In genomic region chr11:80508361-80509175, GRCm38 (mm10) we compare ENCODE assay signal across 8 mouse cellular contexts. TPM values are rescaled to one million over a fixed set of nuclear protein-coding genes. Genes with fewer than 3 reads are reported as not detected.
A peak's percentile ranks its signal among the peaks of the same experiment; 100 is the strongest.
DNase-seq lines count a peak whose midpoint lies in the region; ATAC-seq lines count a peak whose summit lies in the region.

No protein-coding gene starts in this region.

- H3K4me1 ChIP-seq in heart, embryonic 11.5 days (ENCODE audit: control insufficient read depth, insufficient read depth, low read length) = peaks cover 19% of the 10 kb centered on the region

- DNase-seq in adrenal gland, postnatal 14 days = peak; percentile 22
- no peak for DNase-seq in adrenal gland, adult 2 months
- peak; percentile 44 to 51 for DNase-seq in lung, postnatal 4 days
- peak; percentile 49 for DNase-seq in spleen, adult 12 weeks (ENCODE audit: low spot score)
- DNase-seq in cerebellum, postnatal 10 days = no peak
- no peak for DNase-seq in embryo, embryonic 10.5 days (ENCODE audit: low spot score)

- peak; percentile 77 for ATAC-seq in activated CD4-positive, CD25-positive, alpha-beta regulatory T cell, adult 4 months
- no peak for ATAC-seq in heart, embryonic 11.5 days (replicated peaks; ENCODE audit: insufficient number of reproducible peaks, low FRiP score, low TSS enrichment)

- no peaks in the 10 kb centered on the region for H3K36me3 ChIP-seq in heart, embryonic 11.5 days (ENCODE audit: control insufficient read depth, insufficient read depth, low read length)

- H3K27me3 ChIP-seq in heart, embryonic 11.5 days (ENCODE audit: control insufficient read depth, insufficient read depth, low read length) = no peaks in the 10 kb centered on the region

- whole genome bisulfite sequencing in heart, embryonic 11.5 days (ENCODE audit: insufficient replicate concordance) = 19% methylated on average over 19 of the region's 19 CpGs

- H3K9ac ChIP-seq in heart, embryonic 11.5 days (ENCODE audit: low read depth, low read length) = peak overlapping the region; percentile 4; the same call in 1 of the 2 replicates

- peak overlapping the region; percentile 67 for H3K27ac ChIP-seq in heart, embryonic 11.5 days (ENCODE audit: low read depth, low read length)

- no peaks in the 10 kb centered on the region for H3K9me3 ChIP-seq in heart, embryonic 11.5 days (replicated peaks; ENCODE audit: control insufficient read depth, low read length)

- H3K4me3 ChIP-seq in heart, embryonic 11.5 days (ENCODE audit: low read depth, low read length) = no peak overlapping the region

- H3K4me2 ChIP-seq in heart, embryonic 11.5 days = peak overlapping the region; percentile 40

RNA-seq across cellular contexts. Expression of gene Cdk5r1, which starts 31.7 kb away (rescaled TPM):
- 2.6 and 4.7 TPM in 2 replicates for total RNA-seq in adrenal gland, postnatal 14 days (2021)
- 1 to 10 TPM; 1.5 to 3.1 TPM for total RNA-seq in adrenal gland, adult 2 months (2021)
- polyA plus RNA-seq in adrenal gland, adult 2 months (2012; rRNA removed) = 5.8 TPM in 2 replicates
- polyA plus RNA-seq in activated CD4-positive, CD25-positive, alpha-beta regulatory T cell, adult 4 months (2017; shearing (Covaris generic)) = under 1 TPM; 0.89 to 0.98 TPM
- 0.51 and 0.74 TPM in 2 replicates for polyA plus RNA-seq in heart, embryonic 11.5 days (2014; fragmentation: Nextera tagmentation; extraction: Ambion mirVana)

Comparison
In these comparisons a context has a peak if more than half of its experiments do, and no peak if none do; other contexts are left out.
1. DNase-seq: peak in adrenal gland, postnatal 14 days (single experiment), lung, postnatal 4 days (2 of 2) and spleen, adult 12 weeks (single experiment); none in adrenal gland, adult 2 months (single experiment), cerebellum, postnatal 10 days (0 of 2) and embryo, embryonic 10.5 days (single experiment).